Mouse (Mus musculus): ENCODE results near the gene Gdi2. TPM values are rescaled to one million over a fixed set of nuclear protein-coding genes. Genes with fewer than 3 reads are reported as not detected.

Gdi2 gene
- polyA plus RNA-seq, 1 experiment: 171 TPM

DNA sequence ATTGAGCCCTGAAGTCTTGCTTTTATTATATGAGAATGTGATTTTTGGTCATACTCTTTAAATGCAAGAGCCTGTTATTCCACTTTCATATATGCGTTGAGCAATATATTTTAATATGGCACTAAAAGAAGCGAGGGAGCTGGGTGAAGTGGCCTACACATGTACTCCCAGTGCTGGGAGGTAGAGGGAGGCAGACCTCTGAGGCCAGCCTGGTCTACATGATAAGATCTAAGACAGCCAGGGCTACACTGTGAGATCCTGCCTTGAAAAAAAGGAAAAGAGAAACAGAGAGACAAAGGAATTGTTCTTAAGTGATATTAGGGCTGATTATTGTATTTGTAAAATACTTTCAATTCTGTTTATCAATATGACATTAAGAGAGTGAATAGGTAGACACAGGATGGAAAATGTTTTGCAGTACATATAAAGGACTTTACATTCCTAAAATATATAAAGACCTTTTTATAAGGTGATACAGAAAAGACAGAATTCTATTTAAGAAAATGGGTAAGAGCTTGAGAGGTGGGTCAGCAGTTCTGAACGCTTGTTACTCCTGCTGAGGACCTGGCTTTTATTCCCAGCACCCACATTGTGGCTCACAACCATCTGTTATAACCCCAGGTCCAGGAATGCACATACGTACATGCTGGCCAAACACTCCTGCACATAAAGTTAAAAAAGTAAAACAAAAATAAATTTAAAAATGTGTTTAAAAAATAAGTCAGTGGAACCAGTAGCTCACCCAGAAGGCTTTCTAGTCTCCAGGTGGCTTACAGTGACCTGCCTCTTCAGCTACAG, 6.4 kb downstream of the Gdi2 start:
- 54% methylated on average over 4 of the region's 4 CpGs for WGBS
- DNase-seq (ENCODE audit: low read depth, low spot score): no peak

DNA sequence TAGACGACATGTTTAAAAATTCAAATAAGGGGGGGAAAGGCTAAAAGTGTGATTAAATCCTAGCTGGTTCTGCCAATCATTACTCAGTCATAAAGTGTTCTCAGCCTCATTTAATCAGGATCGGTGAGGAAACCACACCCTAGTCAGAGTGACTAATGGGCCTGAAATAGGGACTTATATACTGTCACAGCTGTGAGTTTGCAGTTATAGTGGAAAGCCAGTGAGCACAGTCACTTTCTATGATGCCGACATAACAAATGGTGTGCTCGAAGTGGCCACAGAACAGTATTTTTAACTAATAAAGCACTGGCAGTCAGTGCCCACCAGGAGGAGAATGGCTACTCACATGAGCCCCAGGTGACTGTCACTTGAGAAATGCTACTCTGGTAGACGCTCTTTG, 7.1 kb downstream of the Gdi2 start:
- WGBS: 24% methylated on average over 5 of the region's 5 CpGs
- no peak for DNase-seq (ENCODE audit: low read depth, low spot score)

DNA sequence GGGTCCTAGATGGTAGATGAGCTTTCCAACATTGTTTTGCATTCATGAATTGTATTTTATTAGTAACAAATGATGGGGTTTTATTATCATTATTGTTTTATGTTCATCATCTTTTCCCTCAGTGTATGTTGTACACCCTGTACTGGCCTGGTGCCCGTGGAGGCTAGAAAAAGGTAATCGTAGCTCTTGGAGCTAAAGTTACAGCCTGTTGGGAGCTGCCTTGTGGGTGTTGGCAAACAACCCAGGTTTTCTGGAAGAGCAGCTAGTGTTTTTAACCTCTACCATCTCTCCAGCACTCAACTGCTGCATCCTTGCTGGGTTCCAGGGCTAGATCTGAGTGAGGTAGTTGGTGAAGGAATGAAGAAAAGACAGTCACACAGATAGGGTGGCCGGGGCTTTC, 9.5 kb downstream of the Gdi2 start:
- no peak for DNase-seq (ENCODE audit: low read depth, low spot score)
- WGBS: 43% methylated on average over 3 of the region's 3 CpGs

DNA sequence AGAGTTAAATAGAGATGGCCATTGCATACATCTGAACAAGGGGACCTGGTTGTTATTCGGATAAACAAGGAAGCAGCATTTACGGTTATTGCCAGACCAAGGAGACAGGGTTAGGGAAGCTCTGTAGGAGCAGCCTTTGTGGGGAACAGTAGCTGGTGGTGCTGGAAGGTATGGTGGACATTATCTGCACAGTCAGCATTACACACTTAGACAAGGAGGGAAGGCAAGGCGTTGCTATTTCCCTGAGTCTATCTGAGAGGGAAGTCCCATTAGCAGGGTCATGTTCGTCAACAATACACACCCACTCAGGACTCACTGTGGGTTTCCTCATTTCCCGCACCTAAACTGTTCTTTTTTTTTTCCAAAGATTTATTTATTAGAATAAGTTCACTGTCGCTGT, 10.0 kb downstream of the Gdi2 start:
- 43% methylated on average over 6 of the region's 6 CpGs for WGBS

DNA sequence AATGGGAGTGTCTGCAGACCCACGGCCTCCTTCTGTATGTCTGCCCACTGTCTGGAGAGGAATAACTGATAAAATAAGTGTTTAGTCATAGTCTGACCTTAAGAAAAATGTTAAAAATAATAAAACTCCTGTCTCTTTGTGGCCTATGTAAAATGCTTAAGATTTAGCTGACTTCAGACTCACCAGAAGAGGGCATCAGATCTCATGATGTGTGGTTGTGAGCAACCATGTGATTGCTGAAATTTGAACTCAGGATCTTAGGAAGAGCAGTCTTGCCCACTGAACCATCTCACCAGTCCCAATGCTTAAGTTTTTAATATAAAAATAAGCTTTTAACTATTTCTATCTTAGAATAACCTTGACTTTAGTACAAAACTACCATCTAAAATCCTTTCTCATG, 25.3 kb downstream of the Gdi2 start:
- WGBS: 98% methylated on average over 1 of the region's 1 CpGs

More for the DNA sequence above, 10.0 kb downstream of the Gdi2 start:
- DNase-seq (ENCODE audit: low read depth, low spot score): no peak

DNA sequence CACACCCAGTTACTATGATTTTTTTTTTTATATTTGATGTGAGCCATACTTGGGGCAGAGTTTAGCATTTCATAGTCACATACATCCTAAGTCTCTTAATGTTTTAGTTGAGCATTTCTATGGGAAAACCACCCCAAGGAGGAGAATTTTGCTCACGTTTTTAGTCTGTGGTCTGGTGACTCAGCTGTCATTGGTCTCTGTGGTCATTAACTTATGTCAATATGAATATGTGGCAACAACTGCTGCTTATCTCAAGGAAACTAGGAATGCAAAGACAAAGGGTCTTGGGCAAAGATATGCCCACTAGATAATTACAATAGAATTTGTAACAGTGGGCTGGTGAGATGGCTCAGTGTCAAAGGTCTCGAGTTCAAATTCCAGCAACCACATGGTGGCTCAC, 26.1 kb downstream of the Gdi2 start:
- 59% methylated on average over 2 of the region's 2 CpGs for WGBS
- no peak for DNase-seq (ENCODE audit: low read depth, low spot score)

More for the DNA sequence above, 25.3 kb downstream of the Gdi2 start:
- no peak for DNase-seq (ENCODE audit: low read depth, low spot score)

DNA sequence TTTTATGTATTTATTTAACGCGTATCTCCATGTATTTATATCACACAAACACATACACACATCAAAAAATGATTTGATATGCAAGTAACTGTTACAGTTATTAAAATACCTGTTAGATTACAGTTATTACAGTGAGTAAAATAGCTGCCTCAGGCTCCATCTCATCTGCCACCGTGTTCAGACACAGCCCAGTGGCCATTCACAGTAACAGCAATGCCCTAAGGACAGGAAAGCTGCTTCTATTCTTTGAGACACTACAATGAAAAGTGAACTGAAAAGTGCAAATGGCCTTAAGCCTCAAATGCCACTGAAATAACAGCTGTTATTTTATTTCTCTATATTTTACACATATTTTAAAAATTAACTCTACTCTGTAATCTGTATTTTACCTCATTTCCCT, 52.9 kb downstream of the Gdi2 start:
- no peak for DNase-seq (ENCODE audit: low read depth, low spot score)
- 84% methylated on average over 3 of the region's 3 CpGs for WGBS

DNA sequence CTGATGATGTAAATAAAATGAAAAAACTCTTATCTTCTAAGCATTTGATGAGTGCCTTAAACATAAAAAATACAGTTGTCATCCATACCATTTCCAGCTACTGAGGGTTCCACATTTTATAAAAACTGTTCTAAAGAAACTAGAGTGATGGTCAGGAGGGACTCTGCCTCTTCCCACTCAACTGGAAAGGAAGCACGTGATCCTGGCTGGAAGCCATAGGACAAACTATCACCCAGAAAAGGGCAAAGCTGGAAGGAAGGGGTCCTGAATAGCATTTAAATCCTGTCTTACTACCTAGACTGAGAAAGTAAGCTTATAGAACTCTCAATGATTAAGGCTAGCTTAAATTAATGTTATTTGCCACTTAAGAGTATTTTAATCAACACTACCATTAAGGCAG, 56.4 kb downstream of the Gdi2 start:
- DNase-seq (ENCODE audit: low read depth, low spot score): no peak

DNA sequence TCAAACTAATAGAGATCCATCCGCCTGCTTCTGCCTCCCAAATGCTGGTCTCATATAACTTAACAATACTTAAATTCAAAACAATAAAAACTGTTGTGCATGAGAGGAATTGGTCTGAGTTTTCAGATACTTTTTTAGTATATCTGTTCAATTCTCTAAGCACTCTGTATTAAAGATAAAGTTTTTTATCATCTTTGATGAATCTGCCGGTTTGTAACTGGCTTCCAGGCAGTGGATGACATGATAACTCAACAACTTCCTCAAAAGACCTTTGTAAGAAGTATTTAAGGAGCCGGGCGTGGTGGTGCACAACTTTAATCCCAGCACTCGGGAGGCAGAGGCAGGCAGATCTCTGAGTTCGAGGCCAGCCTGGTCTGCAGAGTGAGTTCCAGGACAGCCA, 58.4 kb downstream of the Gdi2 start:
- no peak for DNase-seq (ENCODE audit: low read depth, low spot score)
- WGBS: 96% methylated on average over 6 of the region's 6 CpGs

More for the DNA sequence above, 56.4 kb downstream of the Gdi2 start:
- WGBS: 73% methylated on average over 1 of the region's 1 CpGs

DNA sequence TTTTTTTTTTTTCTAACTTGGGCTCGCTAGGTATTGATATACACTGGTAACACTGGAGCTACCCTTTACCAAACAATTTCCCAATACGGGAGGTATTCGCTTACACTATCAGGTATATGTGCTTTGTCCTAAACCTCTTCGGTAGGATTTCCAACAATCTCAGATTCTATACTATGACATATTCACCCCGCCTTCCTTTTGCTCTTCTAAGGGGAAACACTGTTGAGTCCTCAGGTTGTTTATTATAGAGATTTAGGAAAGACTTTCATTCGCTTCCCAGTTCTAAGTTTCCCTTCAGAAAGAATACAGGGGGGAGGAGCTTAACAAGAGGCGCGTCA, 71.9 kb downstream of the Gdi2 start:
- DNase-seq (ENCODE audit: low read depth, low spot score): no peak
- 9% methylated on average over 8 of the region's 8 CpGs for WGBS

DNA sequence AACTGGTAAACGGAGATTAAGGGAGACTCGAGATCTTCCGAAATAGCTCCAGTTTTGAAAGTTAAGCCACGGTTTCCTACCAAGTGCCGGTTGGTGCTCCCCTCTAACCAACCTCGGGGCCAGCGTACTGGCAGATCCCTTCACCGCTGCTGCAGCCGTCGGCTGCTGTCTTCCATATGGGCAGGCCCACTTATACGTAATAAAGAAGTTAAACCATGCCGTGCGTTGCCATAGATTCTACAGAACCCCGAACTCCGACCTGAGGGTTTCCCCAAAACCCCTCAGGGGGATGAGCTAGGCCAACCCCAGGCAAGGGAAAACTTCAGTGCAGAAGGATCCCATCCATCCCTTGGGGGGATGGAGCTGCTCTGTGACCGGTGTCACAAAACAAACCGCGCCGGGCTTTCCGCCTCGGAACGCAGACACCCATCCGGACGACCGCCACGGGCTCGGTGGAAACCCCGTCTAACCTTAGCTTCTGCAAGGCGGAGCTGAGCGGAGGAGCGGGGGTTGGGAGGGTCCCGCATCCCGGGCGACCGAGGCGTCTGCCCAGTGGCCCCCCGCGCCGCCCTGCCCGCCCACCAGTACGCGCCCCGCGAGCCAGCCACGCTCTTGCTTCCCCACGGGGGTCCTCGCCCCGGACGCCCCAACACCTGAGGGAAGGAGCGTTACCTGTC, 72.4 kb downstream of the Gdi2 start:
- DNase-seq (ENCODE audit: low read depth, low spot score): no peak
- WGBS: under 1% methylated on average over 49 of the region's 50 CpGs

DNA sequence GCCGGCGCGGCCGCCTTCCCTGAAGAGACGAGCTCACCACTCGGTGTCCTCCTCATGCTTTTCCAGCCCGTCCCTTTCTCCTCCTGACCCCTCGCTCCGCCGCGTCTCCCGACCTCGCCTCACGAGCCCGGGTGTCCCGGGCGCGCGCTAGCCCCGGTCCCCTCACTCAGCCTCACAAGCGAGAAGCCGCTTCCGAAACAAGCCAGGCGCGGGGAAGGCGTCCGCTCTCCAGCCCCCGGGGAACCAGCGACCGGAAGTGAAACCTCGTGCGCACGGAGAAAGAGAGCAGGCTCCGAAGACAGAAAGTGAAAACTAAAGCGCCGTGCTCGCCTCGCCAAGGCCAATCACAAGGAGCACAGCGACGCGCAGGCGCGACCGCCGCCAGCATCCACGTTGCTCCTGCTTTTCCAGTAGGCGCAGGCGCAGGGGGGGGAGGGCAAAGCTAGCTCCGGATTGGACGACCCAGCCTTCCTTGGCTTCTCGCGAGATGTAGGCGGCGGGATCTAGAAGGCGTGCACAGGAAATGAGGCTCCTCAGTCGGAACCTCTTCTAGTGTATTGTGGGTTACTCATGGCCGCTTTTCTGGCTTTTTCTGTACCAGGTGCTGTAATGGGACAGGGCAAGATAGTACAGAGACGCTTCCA, 73.1 kb downstream of the Gdi2 start, which contains the start of gene Fam208b:
TSS of gene Fam208b (minus strand) at position 314 of the 644 bp plus-strand sequence.
- DNase-seq (ENCODE audit: low read depth, low spot score): peak; percentile 96
- WGBS: 1% methylated on average over 58 of the region's 58 CpGs

Other genes starting within 250 kb of the Gdi2 start
- 1.4 and 3.2 TPM in 2 replicates for gene Fam208b, start 73.0 kb downstream of the Gdi2 start, polyA plus RNA-seq (2012; rRNA removed)
- gene Asb13, start 96.0 kb downstream of the Gdi2 start, polyA plus RNA-seq (2012; rRNA removed): 7.8 and 15.2 TPM in 2 replicates

All from large intestine, adult 2 months (tissue).